Mouse (Mus musculus) kidney, adult 2 months (tissue): ENCODE measurements at regions not wholly inside any gene's neighbourhood (a gene's known extent, or its start where the extent isn't known, plus 50 kb on each side); places are given as distances from the start of the nearest gene placed in this dataset.
A peak's percentile ranks its signal among the peaks of the same experiment; 100 is the strongest.

Experiments used
- DNase-seq: peaks from one replicate; pipeline ENCODE4 v3.0.0; 2021
- H3K27ac ChIP-seq: fragments of 200-500 bp; 2 replicates; pipeline ENCODE4 v1.5.1; 2012; ENCODE audit warnings: low read depth, low read length, control low read depth, inconsistent platforms; ENCODE audit not compliant: insufficient read depth
- H3K27me3 ChIP-seq: fragments of 200-500 bp; replicated peaks from 2 replicates; pipeline ENCODE4 v1.6.1; 2012; ENCODE audit warnings: mild to moderate bottlenecking, moderate library complexity, low read length, inconsistent platforms; ENCODE audit not compliant: control insufficient read depth, insufficient read depth
- H3K36me3 ChIP-seq: fragments of 200-500 bp; 2 replicates; pipeline ENCODE4 v1.6.1; 2012; ENCODE audit warnings: mild to moderate bottlenecking, moderate library complexity, low read length, inconsistent platforms; ENCODE audit not compliant: control insufficient read depth, insufficient read depth
- H3K4me1 ChIP-seq: fragments of 200-500 bp; 2 replicates; pipeline ENCODE4 v1.6.1; 2011; ENCODE audit warnings: low read length; ENCODE audit not compliant: control insufficient read depth, insufficient read depth
- H3K4me3 ChIP-seq: fragments of 200-500 bp; 2 replicates; pipeline ENCODE4 v1.5.1; 2011; ENCODE audit warnings: mild to moderate bottlenecking, low read depth, low read length, control low read depth; ENCODE audit not compliant: insufficient read depth
- CTCF ChIP-seq: fragments of 200-500 bp; conservative IDR thresholded peaks from 2 replicates; pipeline ENCODE4 v1.5.1; 2011; ENCODE audit warnings: low read depth, mild to moderate bottlenecking, control low read depth, low read length, moderate library complexity, mixed read lengths; ENCODE audit not compliant: insufficient read depth, insufficient read length
- POLR2A ChIP-seq: fragments of 200-500 bp; IDR thresholded peaks from one replicate; pipeline ENCODE4 v1.6.1; 2011; ENCODE audit warnings: low read depth, low read length, control low read depth
- WGBS: fragments of 180-500 bp; shearing (Covaris S2); methylation state at CpG from one replicate; pipeline ENCODE4 v1.1.7; 2018; 5-methylcytosine and 5-hydroxymethylcytosine counted together

DNA sequence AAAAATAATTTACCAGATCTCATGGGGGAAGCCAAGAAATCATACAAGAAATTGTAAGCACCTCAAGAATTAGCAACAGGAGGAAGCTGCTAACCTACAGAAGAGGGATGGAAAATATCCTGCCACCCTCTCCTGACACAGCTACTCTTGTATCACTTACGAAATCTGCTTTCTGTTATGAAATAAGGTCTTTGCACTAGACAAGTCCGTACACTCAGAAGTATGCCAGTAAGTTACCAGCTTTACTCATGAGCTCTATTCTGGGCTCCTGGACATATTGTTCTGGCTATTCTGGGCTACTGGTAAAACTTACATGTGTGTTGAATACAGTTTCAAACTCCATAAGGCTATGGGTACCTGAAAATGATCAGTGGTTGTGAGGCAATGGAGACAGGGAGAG lies 379.9 kb downstream of the Pmp22 start:
- Histone ChIP-seq H3K27me3 (no peaks in the 10 kb centered on the region), H3K27ac (no peak overlapping the region), H3K4me3 (no peak overlapping the region), H3K4me1 (no peaks in the 10 kb centered on the region), H3K36me3 (no peaks in the 10 kb centered on the region)
- no peak for TF ChIP-seq CTCF
- no peak for TF ChIP-seq POLR2A
- DNase-seq: no peak
- WGBS: 95% methylated on average over 2 of the region's 2 CpGs

GRCm38 (mm10) chr11:63510611-63511010 lies 381.8 kb downstream of the Pmp22 start:
- Histone ChIP-seq H3K27ac (no peak overlapping the region), H3K36me3 (no peaks in the 10 kb centered on the region), H3K4me3 (no peak overlapping the region), H3K4me1 (no peaks in the 10 kb centered on the region), H3K27me3 (no peaks in the 10 kb centered on the region)
- DNase-seq: peak; percentile 11
- TF ChIP-seq POLR2A (no peak), CTCF (no peak)
- 68% methylated on average over 7 of the region's 7 CpGs for WGBS

DNA sequence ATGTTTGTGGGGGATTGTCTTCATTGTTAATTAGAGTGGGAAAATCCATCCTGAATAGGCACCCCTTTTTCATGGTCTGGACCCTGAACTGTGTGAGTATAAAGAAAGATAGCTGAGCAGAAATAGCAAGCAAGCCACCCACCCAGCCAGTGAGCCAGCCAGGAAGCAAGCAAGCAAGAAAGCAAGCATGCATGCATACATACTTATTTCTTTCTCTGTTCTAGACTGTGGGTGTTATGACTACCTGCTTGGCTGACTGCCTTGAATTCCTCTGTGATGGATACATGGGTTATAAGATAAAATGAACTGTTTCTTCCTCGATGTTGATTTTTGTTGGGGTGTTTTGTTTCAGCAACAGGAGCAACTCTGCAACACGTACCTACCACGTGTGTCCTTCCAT lies 385.8 kb downstream of the Pmp22 start:
- Histone ChIP-seq H3K27me3 (no peaks in the 10 kb centered on the region), H3K27ac (no peak overlapping the region), H3K4me3 (no peak overlapping the region), H3K4me1 (no peaks in the 10 kb centered on the region), H3K36me3 (no peaks in the 10 kb centered on the region)
- DNase-seq: no peak
- WGBS: 93% methylated on average over 3 of the region's 3 CpGs
- TF ChIP-seq POLR2A (no peak), CTCF (no peak)

DNA sequence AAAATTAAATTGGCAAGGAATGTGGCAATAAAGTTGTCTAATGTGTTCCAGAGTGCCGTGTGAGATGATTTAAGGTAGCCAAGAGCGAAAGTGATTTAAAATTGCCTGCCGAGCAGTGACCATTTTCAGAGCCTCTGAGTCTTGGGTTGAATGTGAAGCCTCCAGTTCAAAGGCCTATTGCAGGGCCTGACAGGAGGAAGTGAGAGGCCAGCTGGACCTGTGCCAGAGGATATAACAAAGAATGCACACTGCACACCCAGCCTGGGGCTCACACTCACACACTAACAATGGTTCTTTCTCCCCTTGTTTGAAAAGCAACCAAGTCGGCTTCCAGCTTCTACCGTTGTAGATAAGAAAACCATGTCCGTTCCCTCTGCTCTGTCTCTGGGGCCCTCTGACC lies 390.1 kb downstream of the Pmp22 start:
- no peak for TF ChIP-seq POLR2A
- no peak for TF ChIP-seq CTCF
- Histone ChIP-seq H3K4me3 (no peak overlapping the region), H3K27ac (no peak overlapping the region), H3K27me3 (no peaks in the 10 kb centered on the region), H3K4me1 (no peaks in the 10 kb centered on the region), H3K36me3 (no peaks in the 10 kb centered on the region)
- WGBS: 57% methylated on average over 6 of the region's 6 CpGs
- peak; percentile 24 for DNase-seq

DNA sequence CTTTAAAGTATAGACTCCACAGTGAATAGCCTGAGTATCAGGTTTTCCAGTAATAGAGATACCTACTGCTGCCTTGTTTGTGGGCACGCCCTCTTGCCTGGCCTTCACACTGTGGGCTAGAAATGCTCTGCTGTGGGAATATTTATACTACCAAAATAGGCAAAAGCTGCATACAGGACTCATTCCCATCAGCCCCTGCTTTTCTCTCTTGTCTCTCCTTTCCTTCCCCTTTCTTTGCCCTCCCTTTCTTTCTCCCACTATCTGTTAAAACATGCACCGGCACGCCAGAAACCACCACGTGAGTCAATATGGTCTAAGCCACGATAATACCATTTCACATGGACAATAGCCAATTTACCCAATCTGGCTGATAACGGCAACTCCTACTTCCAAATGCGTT lies 395.5 kb downstream of the Pmp22 start:
- no peak for DNase-seq
- WGBS: 89% methylated on average over 7 of the region's 7 CpGs
- Histone ChIP-seq H3K27ac (no peak overlapping the region), H3K4me3 (no peak overlapping the region), H3K27me3 (no peaks in the 10 kb centered on the region), H3K4me1 (no peaks in the 10 kb centered on the region), H3K36me3 (no peaks in the 10 kb centered on the region)
- TF ChIP-seq POLR2A (no peak), CTCF (no peak)

GRCm38 (mm10) chr11:63525431-63525830 lies 396.6 kb downstream of the Pmp22 start:
- Histone ChIP-seq H3K27ac (no peak overlapping the region), H3K4me3 (no peak overlapping the region), H3K36me3 (no peaks in the 10 kb centered on the region), H3K27me3 (no peaks in the 10 kb centered on the region), H3K4me1 (no peaks in the 10 kb centered on the region)
- TF ChIP-seq POLR2A: no peak
- no peak for TF ChIP-seq CTCF
- DNase-seq: no peak
- 55% methylated on average over 12 of the region's 12 CpGs for WGBS

GRCm38 (mm10) chr11:63525956-63526355 lies 396.1 kb downstream of the Hs3st3b1 start:
- DNase-seq: no peak
- H3K4me3 ChIP-seq: no peak overlapping the region
- no peaks in the 10 kb centered on the region for H3K27me3 ChIP-seq
- 66% methylated on average over 3 of the region's 3 CpGs for WGBS
- no peaks in the 10 kb centered on the region for H3K4me1 ChIP-seq
- no peak for TF ChIP-seq CTCF
- TF ChIP-seq POLR2A: no peak
- no peaks in the 10 kb centered on the region for H3K36me3 ChIP-seq
- H3K27ac ChIP-seq: no peak overlapping the region

DNA sequence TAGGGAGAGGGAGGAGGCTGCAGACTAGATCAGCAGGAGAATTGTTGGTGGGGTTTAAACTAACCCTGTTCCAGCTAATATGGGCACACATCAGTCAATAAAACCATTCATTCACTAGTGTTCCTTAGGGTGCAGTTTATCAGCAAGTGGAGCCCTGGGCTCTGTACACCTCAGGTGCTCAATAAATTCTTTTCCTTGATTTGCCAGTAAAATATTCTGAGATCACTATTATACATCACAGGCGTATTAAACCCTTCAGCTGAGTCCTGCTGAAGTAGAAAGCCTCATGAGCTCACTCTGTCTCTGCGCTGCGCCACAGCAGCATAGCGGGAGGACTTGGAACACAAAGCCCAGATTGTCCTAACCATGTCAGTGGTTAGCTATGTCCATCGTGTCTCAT lies 389.3 kb downstream of the Hs3st3b1 start:
- no peaks in the 10 kb centered on the region for H3K27me3 ChIP-seq
- H3K27ac ChIP-seq: no peak overlapping the region
- 91% methylated on average over 5 of the region's 5 CpGs for WGBS
- no peak overlapping the region for H3K4me3 ChIP-seq
- no peaks in the 10 kb centered on the region for H3K4me1 ChIP-seq
- H3K36me3 ChIP-seq: no peaks in the 10 kb centered on the region
- no peak for DNase-seq
- TF ChIP-seq CTCF (no peak), POLR2A (no peak)
